16 mouse cellular contexts compared by ENCODE assay signal in genomic region chr10:39517375-39517774, GRCm38 (mm10).
DNase-seq lines count a peak whose midpoint lies in the region; ATAC-seq and TF ChIP-seq lines count a peak whose summit lies in the region.
"Had no signal": no experiment of that assay in that cellular context is flagged by ENCODE, and none has a peak within 500 bp of the region (broad histone marks: within the 10 kb centered on the region; RNA-seq: fewer than 3 reads in every experiment).

No protein-coding gene starts in this region.

- DNase-seq in midbrain, embryonic 10.5 days (ENCODE audit: low spot score) = no peak
- DNase-seq in midbrain, embryonic 11.5 days (ENCODE audit: low spot score, missing footprints) = no peak
- peak; percentile 51 to 72 for DNase-seq in gastrocnemius, adult 8-10 months (ENCODE audit: low spot score in 2 of 2)
- DNase-seq in hindbrain, embryonic 14.5 days (ENCODE audit: low spot score) = no peak
- DNase-seq in midbrain, postnatal 0 days (ENCODE audit: low spot score) = no peak
- DNase-seq in heart, postnatal 36 days = no peak
- DNase-seq in urinary bladder, postnatal 25 days (ENCODE audit: low spot score) = no peak
- DNase-seq: adrenal gland, postnatal 14 days; heart, adult 2 months; kidney, postnatal 10 days; layer of hippocampus, postnatal 36 days had no signal

- no peaks in the 10 kb centered on the region for H3K27me3 ChIP-seq in midbrain, embryonic 10.5 days (ENCODE audit: low read depth, poor library complexity, severe bottlenecking)
- H3K27me3 ChIP-seq in midbrain, embryonic 11.5 days (ENCODE audit: control insufficient read depth, insufficient read depth, low read length) = no peaks in the 10 kb centered on the region
- H3K27me3 ChIP-seq in hindbrain, embryonic 14.5 days (ENCODE audit: control insufficient read depth, insufficient read depth, low read length) = no peaks in the 10 kb centered on the region
- no peaks in the 10 kb centered on the region for H3K27me3 ChIP-seq in midbrain, postnatal 0 days (ENCODE audit: insufficient read depth, low read length)
- H3K27me3 ChIP-seq: CH12.LX; liver, embryonic 12.5 days; Patski had no signal

- ATAC-seq in midbrain, embryonic 11.5 days (ENCODE audit: low FRiP score) = no peak
- ATAC-seq in hindbrain, embryonic 14.5 days (ENCODE audit: low FRiP score) = no peak
- ATAC-seq in midbrain, postnatal 0 days (ENCODE audit: low FRiP score) = no peak
- ATAC-seq in frontal cortex, adult (ENCODE audit: low TSS enrichment) = no peak
- ATAC-seq: liver, embryonic 12.5 days; Patski had no signal

- H3K36me3 ChIP-seq in midbrain, embryonic 10.5 days = peaks cover 43% of the 10 kb centered on the region
- peaks cover 7% of the 10 kb centered on the region for H3K36me3 ChIP-seq in midbrain, embryonic 11.5 days (ENCODE audit: control insufficient read depth, insufficient read depth, low read length)
- H3K36me3 ChIP-seq in hindbrain, embryonic 14.5 days (replicated peaks; ENCODE audit: control insufficient read depth, insufficient read depth) = peaks cover 40% of the 10 kb centered on the region
- H3K36me3 ChIP-seq in midbrain, postnatal 0 days (ENCODE audit: insufficient read depth, low read length) = peaks cover 20% of the 10 kb centered on the region

- WGBS in midbrain, embryonic 10.5 days = 64% methylated on average over 9 of the region's 9 CpGs
- 54% methylated on average over 9 of the region's 9 CpGs for WGBS in midbrain, embryonic 11.5 days
- WGBS in hindbrain, embryonic 14.5 days = 27% methylated on average over 9 of the region's 9 CpGs
- WGBS in midbrain, postnatal 0 days = 27% methylated on average over 9 of the region's 9 CpGs

- H3K27ac ChIP-seq in midbrain, embryonic 10.5 days (replicated peaks) = peak overlapping the region; percentile 59
- no peak overlapping the region for H3K27ac ChIP-seq in midbrain, embryonic 11.5 days (ENCODE audit: low read depth, low read length)
- peak overlapping the region; percentile 58 for H3K27ac ChIP-seq in hindbrain, embryonic 14.5 days
- no peak overlapping the region for H3K27ac ChIP-seq in midbrain, postnatal 0 days (ENCODE audit: low read depth, low read length)
- H3K27ac ChIP-seq: heart, adult 2 months; liver, embryonic 12.5 days; macrophage had no signal

- intact Hi-C loops in heart, postnatal 36 days (cut with DNase I) = no loop called here

- H3K9ac ChIP-seq in midbrain, embryonic 11.5 days (ENCODE audit: low read length) = no peak overlapping the region
- H3K9ac ChIP-seq in hindbrain, embryonic 14.5 days = peak overlapping the region; percentile 13; the same call in 1 of the 2 replicates
- H3K9ac ChIP-seq in midbrain, postnatal 0 days (replicated peaks; ENCODE audit: low read length, poor library complexity, severe bottlenecking) = peak overlapping the region; percentile 1; the same call in 1 of the 2 replicates
- H3K9ac ChIP-seq: liver, embryonic 12.5 days had no signal

- no peak overlapping the region for H3K4me3 ChIP-seq in midbrain, embryonic 10.5 days
- no peak overlapping the region for H3K4me3 ChIP-seq in midbrain, embryonic 11.5 days (ENCODE audit: low read depth, low read length)
- H3K4me3 ChIP-seq in hindbrain, embryonic 14.5 days (replicated peaks; ENCODE audit: low read length) = no peak overlapping the region
- H3K4me3 ChIP-seq in midbrain, postnatal 0 days (ENCODE audit: low read depth, low read length) = no peak overlapping the region
- H3K4me3 ChIP-seq: heart, adult 2 months; liver, embryonic 12.5 days had no signal

- H3K4me1 ChIP-seq in midbrain, embryonic 10.5 days = peaks cover 32% of the 10 kb centered on the region
- H3K4me1 ChIP-seq in midbrain, embryonic 11.5 days (ENCODE audit: control insufficient read depth, insufficient read depth, low read length) = peaks cover 10% of the 10 kb centered on the region
- H3K4me1 ChIP-seq in hindbrain, embryonic 14.5 days (replicated peaks; ENCODE audit: control insufficient read depth, insufficient read depth, low read length) = peaks cover 34% of the 10 kb centered on the region
- no peaks in the 10 kb centered on the region for H3K4me1 ChIP-seq in midbrain, postnatal 0 days (ENCODE audit: insufficient read depth, low read length)

- no peaks in the 10 kb centered on the region for H3K9me3 ChIP-seq in midbrain, embryonic 10.5 days (replicated peaks)
- no peaks in the 10 kb centered on the region for H3K9me3 ChIP-seq in midbrain, embryonic 11.5 days (ENCODE audit: control insufficient read depth, low read length)
- no peaks in the 10 kb centered on the region for H3K9me3 ChIP-seq in hindbrain, embryonic 14.5 days (ENCODE audit: control insufficient read depth, low read length)
- no peaks in the 10 kb centered on the region for H3K9me3 ChIP-seq in midbrain, postnatal 0 days (ENCODE audit: low read length)
- H3K9me3 ChIP-seq: liver, embryonic 12.5 days had no signal

- no peak for TF ChIP-seq CTCF in midbrain, postnatal 0 days (IDR thresholded peaks at IDR 0.05)

- H3K4me2 ChIP-seq in midbrain, embryonic 11.5 days = no peak overlapping the region
- H3K4me2 ChIP-seq in hindbrain, embryonic 14.5 days (replicated peaks) = no peak overlapping the region
- H3K4me2 ChIP-seq in midbrain, postnatal 0 days (ENCODE audit: low read depth, low read length, poor library complexity, severe bottlenecking) = no peak overlapping the region
- H3K4me2 ChIP-seq: liver, embryonic 12.5 days had no signal

Comparison
In these comparisons a context has a peak if more than half of its experiments do, and no peak if none do; other contexts are left out.
1. H3K27ac ChIP-seq: peak in midbrain, embryonic 10.5 days (single experiment) and hindbrain, embryonic 14.5 days (single experiment); none in midbrain, embryonic 11.5 days (single experiment) and midbrain, postnatal 0 days (single experiment).
2. DNase-seq: peak in gastrocnemius, adult 8-10 months (2 of 2); none in midbrain, embryonic 10.5 days (single experiment), midbrain, embryonic 11.5 days (single experiment), hindbrain, embryonic 14.5 days (single experiment), midbrain, postnatal 0 days (single experiment), heart, postnatal 36 days (0 of 2) and urinary bladder, postnatal 25 days (single experiment).